Mouse (Mus musculus): ENCODE data around the gene Olfr641. TPM values are rescaled to one million over a fixed set of nuclear protein-coding genes. Genes with fewer than 3 reads are reported as not detected.

Olfr641 gene
- polyA plus RNA-seq (2014; fragmentation: Illumina TruSeq; extraction: RNeasy Lipid Tissue Mini Kit (QIAGEN cat#74804); ENCODE audit: low replicate concordance): not detected

DNA sequence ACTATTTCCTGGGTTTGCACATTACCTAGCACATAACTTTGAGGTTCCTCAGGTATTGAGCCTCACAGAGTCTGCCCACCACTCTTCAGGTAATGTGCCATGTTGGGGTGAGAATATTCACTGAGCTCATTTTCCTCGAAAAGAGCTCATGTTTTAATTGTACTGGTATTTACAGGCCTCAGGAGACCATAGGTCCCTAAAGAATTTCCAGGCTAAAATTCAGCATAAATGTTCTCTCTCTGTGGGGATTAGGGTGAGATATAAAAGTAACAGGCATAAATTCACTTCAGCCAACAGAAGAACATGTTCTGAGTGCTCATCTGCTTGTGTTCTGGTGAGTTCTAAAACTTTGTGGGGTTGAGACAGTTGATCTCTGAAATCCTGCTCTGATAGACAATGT lies at the start of gene Olfr641:
Olfr641 (plus strand) TSS at position 301 of the 400 bp plus-strand sequence.

DNA sequence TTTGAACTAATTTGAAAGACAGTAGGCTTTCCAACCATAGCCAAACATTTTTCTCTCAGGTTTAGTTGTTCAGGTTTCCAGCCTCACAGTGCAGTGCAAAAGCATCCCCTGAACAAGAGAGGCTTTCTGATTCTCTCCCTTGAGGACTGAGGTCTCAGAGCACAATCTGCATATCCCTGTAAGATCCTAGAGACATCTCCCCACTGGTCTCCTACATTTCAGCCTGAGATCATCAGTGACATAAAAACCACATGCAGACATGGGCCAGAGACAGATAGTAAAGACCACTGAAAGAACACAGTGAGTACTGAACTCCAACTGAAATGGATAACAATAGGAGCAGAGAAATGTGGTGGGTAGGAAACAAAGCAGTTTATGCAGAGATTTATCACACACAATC lies 36.8 kb upstream of the Olfr641 start, which contains the start of gene Olfr638:
Olfr638 (plus strand) TSS at position 301 of the 400 bp plus-strand sequence.

DNA sequence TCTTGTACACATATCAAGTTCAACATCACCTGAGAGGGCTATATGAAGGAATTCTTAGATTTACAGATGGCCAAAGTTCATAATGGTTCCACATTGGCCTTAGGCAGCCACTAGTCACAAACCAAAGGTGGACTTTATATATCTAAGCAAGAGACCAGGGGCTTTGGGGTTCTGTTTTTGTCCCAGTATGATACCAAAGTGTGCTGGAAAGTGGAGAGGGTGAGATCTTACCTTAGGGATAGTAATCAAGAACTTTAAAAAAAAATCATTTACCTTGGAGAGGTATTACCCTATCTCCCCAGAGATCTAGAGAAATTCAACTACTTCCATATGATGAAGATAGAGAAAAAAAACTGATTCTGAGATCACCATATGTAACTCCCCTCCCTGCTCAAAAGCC lies 18.0 kb upstream of the Olfr641 start, which contains the start of gene Olfr639:
Olfr639 (minus strand) TSS at position 101 of the 400 bp plus-strand sequence.

DNA sequence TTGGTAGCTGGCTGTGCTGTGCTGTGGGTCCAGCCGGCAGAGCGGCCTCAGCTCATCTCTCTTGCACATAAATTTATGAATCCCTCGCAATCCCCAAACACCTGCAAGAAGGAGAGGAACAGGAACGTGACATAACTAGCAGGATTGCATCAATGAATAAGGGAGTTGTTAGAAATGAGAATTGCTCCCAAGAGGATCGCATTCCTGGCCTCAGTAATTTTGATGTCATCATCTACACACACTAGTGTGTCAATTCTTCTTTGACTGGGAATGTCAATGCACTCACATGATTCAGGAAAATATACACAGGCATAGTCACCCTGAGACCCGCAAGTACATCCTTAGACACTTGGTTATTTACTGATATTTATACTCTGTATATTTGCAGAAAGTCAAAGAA lies 9.8 kb upstream of the Olfr641 start, which contains the start of gene Olfr640:
Olfr640 (minus strand) TSS at position 101 of the 400 bp plus-strand sequence.

DNA sequence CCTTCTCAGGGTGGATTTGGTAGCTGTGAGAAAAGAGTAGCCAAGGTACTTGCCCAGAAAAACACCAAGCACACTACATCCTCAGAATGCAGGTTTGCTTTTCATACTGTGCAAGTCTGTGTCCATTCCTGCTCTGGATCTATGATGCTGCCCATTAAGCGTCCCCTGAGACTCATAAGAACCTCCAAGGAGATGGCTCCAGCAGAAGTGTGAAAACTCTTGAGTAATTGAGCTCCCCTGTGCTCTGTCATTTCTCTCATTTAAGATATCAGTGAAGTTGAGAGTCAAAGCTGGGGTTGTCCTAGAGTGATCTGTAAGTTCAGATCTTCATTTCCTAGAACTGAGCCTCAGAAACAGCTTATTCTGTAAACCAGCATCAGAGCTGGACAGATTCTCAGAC lies 17.3 kb downstream of the Olfr641 start, which contains the start of gene Olfr642:
Olfr642 (minus strand) TSS at position 101 of the 400 bp plus-strand sequence.

DNA sequence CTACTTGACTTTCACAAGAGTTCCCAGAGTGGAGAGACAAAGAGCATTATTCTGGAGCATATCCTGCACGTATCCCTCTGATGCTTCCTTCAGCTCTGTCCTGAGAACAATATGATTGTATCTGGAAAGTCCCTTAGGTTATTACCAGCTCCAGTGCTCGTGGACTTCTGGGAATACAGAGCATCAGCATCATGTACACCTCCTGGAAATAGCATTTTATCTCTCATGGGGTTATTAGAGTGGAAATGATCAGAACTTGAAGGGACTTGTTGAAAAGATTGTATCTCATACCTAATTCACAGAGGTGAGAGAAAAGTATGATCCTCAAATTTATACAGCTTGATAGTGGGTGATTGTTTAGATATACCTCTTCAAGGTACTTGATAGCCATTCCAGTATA lies 26.1 kb downstream of the Olfr641 start, which contains the start of gene 4930516K23Rik:
4930516K23Rik (minus strand) TSS at position 101 of the 400 bp plus-strand sequence.

DNA sequence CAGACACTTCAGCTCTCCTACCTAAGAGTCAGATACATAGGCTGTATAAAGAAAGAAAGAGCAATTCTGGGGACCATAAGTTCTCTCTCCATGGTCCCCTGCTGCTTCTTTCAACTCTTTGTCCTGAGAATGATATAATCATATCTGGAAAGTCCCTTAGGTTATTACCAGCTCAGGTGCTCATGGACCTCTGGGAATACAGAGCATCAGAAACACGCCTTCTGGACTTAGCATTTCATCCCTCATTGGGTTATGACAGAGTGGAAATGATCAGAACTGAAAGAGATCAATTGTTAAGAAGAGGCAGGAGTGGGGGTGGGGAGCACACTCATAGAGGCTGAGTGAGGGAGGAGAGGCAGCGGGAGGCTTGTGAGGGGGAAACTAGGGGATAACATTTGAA lies 36.5 kb downstream of the Olfr641 start, which contains the start of gene Olfr644:
Olfr644 (minus strand) TSS at position 101 of the 400 bp plus-strand sequence.

DNA sequence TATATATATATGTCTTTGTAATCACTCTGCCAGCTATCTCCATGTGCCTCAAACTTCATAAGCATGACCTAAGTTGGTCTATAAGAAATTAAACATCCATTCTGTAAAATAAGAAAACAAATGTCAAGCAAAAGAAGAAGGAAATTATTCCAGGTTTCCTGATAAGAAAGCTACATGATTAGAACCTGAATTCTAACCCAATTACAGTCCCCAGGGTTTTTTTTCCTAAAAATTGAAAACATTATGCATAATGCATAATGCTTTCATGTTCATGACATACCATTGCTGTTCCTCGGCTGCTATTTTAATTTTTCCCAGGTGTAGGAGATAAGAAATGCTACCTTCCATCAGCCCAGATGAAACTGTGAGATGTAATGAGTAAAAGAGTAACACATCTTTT lies 50.1 kb downstream of the Olfr641 start, which contains the start of gene Olfr645:
Olfr645 (minus strand) TSS at position 101 of the 400 bp plus-strand sequence.

Other genes starting within 250 kb of the Olfr641 start
- gene Olfr67, start 243.6 kb upstream of the Olfr641 start, polyA plus RNA-seq (2014; fragmentation: Illumina TruSeq; extraction: RNeasy Lipid Tissue Mini Kit (QIAGEN cat#74804); ENCODE audit: low replicate concordance): not detected
- gene Hbb-bt, start 221.4 kb upstream of the Olfr641 start, polyA plus RNA-seq (2014; fragmentation: Illumina TruSeq; extraction: RNeasy Lipid Tissue Mini Kit (QIAGEN cat#74804); ENCODE audit: low replicate concordance): 1.4 TPM
- 17.2 TPM for gene Hbb-bs, start 207.3 kb upstream of the Olfr641 start, polyA plus RNA-seq (2014; fragmentation: Illumina TruSeq; extraction: RNeasy Lipid Tissue Mini Kit (QIAGEN cat#74804); ENCODE audit: low replicate concordance)
- not detected for gene Hbb-bh2, start 194.9 kb upstream of the Olfr641 start, polyA plus RNA-seq (2014; fragmentation: Illumina TruSeq; extraction: RNeasy Lipid Tissue Mini Kit (QIAGEN cat#74804); ENCODE audit: low replicate concordance)
- gene Hbb-bh1, start 192.3 kb upstream of the Olfr641 start, polyA plus RNA-seq (2014; fragmentation: Illumina TruSeq; extraction: RNeasy Lipid Tissue Mini Kit (QIAGEN cat#74804); ENCODE audit: low replicate concordance): not detected
- gene Hbb-y, start 182.2 kb upstream of the Olfr641 start, polyA plus RNA-seq (2014; fragmentation: Illumina TruSeq; extraction: RNeasy Lipid Tissue Mini Kit (QIAGEN cat#74804); ENCODE audit: low replicate concordance): not detected
- not detected for gene Olfr66, start 149.2 kb upstream of the Olfr641 start, polyA plus RNA-seq (2014; fragmentation: Illumina TruSeq; extraction: RNeasy Lipid Tissue Mini Kit (QIAGEN cat#74804); ENCODE audit: low replicate concordance)
- not detected for gene Olfr64, start 141.0 kb upstream of the Olfr641 start, polyA plus RNA-seq (2014; fragmentation: Illumina TruSeq; extraction: RNeasy Lipid Tissue Mini Kit (QIAGEN cat#74804); ENCODE audit: low replicate concordance)
- not detected for gene Olfr65, start 132.0 kb upstream of the Olfr641 start, polyA plus RNA-seq (2014; fragmentation: Illumina TruSeq; extraction: RNeasy Lipid Tissue Mini Kit (QIAGEN cat#74804); ENCODE audit: low replicate concordance)
- gene Olfr631, start 106.6 kb upstream of the Olfr641 start, polyA plus RNA-seq (2014; fragmentation: Illumina TruSeq; extraction: RNeasy Lipid Tissue Mini Kit (QIAGEN cat#74804); ENCODE audit: low replicate concordance): not detected
- not detected for gene Olfr632, start 101.1 kb upstream of the Olfr641 start, polyA plus RNA-seq (2014; fragmentation: Illumina TruSeq; extraction: RNeasy Lipid Tissue Mini Kit (QIAGEN cat#74804); ENCODE audit: low replicate concordance)
- not detected for gene Olfr633, start 91.0 kb upstream of the Olfr641 start, polyA plus RNA-seq (2014; fragmentation: Illumina TruSeq; extraction: RNeasy Lipid Tissue Mini Kit (QIAGEN cat#74804); ENCODE audit: low replicate concordance)
- not detected for gene Olfr635, start 64.3 kb upstream of the Olfr641 start, polyA plus RNA-seq (2014; fragmentation: Illumina TruSeq; extraction: RNeasy Lipid Tissue Mini Kit (QIAGEN cat#74804); ENCODE audit: low replicate concordance)
- not detected for gene Olfr638, start 36.7 kb upstream of the Olfr641 start, polyA plus RNA-seq (2014; fragmentation: Illumina TruSeq; extraction: RNeasy Lipid Tissue Mini Kit (QIAGEN cat#74804); ENCODE audit: low replicate concordance)
- gene Olfr639, start 18.1 kb upstream of the Olfr641 start, polyA plus RNA-seq (2014; fragmentation: Illumina TruSeq; extraction: RNeasy Lipid Tissue Mini Kit (QIAGEN cat#74804); ENCODE audit: low replicate concordance): not detected
- not detected for gene Olfr640, start 9.9 kb upstream of the Olfr641 start, polyA plus RNA-seq (2014; fragmentation: Illumina TruSeq; extraction: RNeasy Lipid Tissue Mini Kit (QIAGEN cat#74804); ENCODE audit: low replicate concordance)
- not detected for gene Olfr642, start 17.2 kb downstream of the Olfr641 start, polyA plus RNA-seq (2014; fragmentation: Illumina TruSeq; extraction: RNeasy Lipid Tissue Mini Kit (QIAGEN cat#74804); ENCODE audit: low replicate concordance)
- gene 4930516K23Rik, start 26.0 kb downstream of the Olfr641 start, polyA plus RNA-seq (2014; fragmentation: Illumina TruSeq; extraction: RNeasy Lipid Tissue Mini Kit (QIAGEN cat#74804); ENCODE audit: low replicate concordance): not detected
- gene Olfr644, start 36.4 kb downstream of the Olfr641 start, polyA plus RNA-seq (2014; fragmentation: Illumina TruSeq; extraction: RNeasy Lipid Tissue Mini Kit (QIAGEN cat#74804); ENCODE audit: low replicate concordance): not detected
- not detected for gene Olfr645, start 50.0 kb downstream of the Olfr641 start, polyA plus RNA-seq (2014; fragmentation: Illumina TruSeq; extraction: RNeasy Lipid Tissue Mini Kit (QIAGEN cat#74804); ENCODE audit: low replicate concordance)
- gene Olfr646, start 69.4 kb downstream of the Olfr641 start, polyA plus RNA-seq (2014; fragmentation: Illumina TruSeq; extraction: RNeasy Lipid Tissue Mini Kit (QIAGEN cat#74804); ENCODE audit: low replicate concordance): not detected
- gene Ubqln5, start 94.4 kb downstream of the Olfr641 start, polyA plus RNA-seq (2014; fragmentation: Illumina TruSeq; extraction: RNeasy Lipid Tissue Mini Kit (QIAGEN cat#74804); ENCODE audit: low replicate concordance): not detected
- gene Olfr643, start 102.0 kb downstream of the Olfr641 start, polyA plus RNA-seq (2014; fragmentation: Illumina TruSeq; extraction: RNeasy Lipid Tissue Mini Kit (QIAGEN cat#74804); ENCODE audit: low replicate concordance): not detected
- gene Ubqln3, start 107.8 kb downstream of the Olfr641 start, polyA plus RNA-seq (2014; fragmentation: Illumina TruSeq; extraction: RNeasy Lipid Tissue Mini Kit (QIAGEN cat#74804); ENCODE audit: low replicate concordance): not detected
- not detected for gene Ubqlnl, start 115.1 kb downstream of the Olfr641 start, polyA plus RNA-seq (2014; fragmentation: Illumina TruSeq; extraction: RNeasy Lipid Tissue Mini Kit (QIAGEN cat#74804); ENCODE audit: low replicate concordance)
- not detected for gene Olfm5, start 129.4 kb downstream of the Olfr641 start, polyA plus RNA-seq (2014; fragmentation: Illumina TruSeq; extraction: RNeasy Lipid Tissue Mini Kit (QIAGEN cat#74804); ENCODE audit: low replicate concordance)
- gene Olfr648, start 147.9 kb downstream of the Olfr641 start, polyA plus RNA-seq (2014; fragmentation: Illumina TruSeq; extraction: RNeasy Lipid Tissue Mini Kit (QIAGEN cat#74804); ENCODE audit: low replicate concordance): 0.19 TPM
- not detected for gene Olfr649, start 160.5 kb downstream of the Olfr641 start, polyA plus RNA-seq (2014; fragmentation: Illumina TruSeq; extraction: RNeasy Lipid Tissue Mini Kit (QIAGEN cat#74804); ENCODE audit: low replicate concordance)
- 2.7 TPM for gene Trim6, start 183.3 kb downstream of the Olfr641 start, polyA plus RNA-seq (2014; fragmentation: Illumina TruSeq; extraction: RNeasy Lipid Tissue Mini Kit (QIAGEN cat#74804); ENCODE audit: low replicate concordance)
- gene Trim34a, start 209.0 kb downstream of the Olfr641 start, polyA plus RNA-seq (2014; fragmentation: Illumina TruSeq; extraction: RNeasy Lipid Tissue Mini Kit (QIAGEN cat#74804); ENCODE audit: low replicate concordance): 39.9 TPM

All from small intestine, adult 10 weeks (tissue).